Mouse (Mus musculus) kidney, postnatal 0 days (tissue): ENCODE measurements around the gene Aven. TPM values are rescaled to one million over a fixed set of nuclear protein-coding genes. Genes with fewer than 3 reads are reported as not detected.

ENCODE experiments used
- ATAC-seq: fragments of 200-750 bp; cut with Nextera tagmentation; replicated peaks from 2 replicates; pipeline ENCODE4 v1.8.0; 2017; ENCODE audit warnings: low read depth, moderate number of reproducible peaks, moderate TSS enrichment, moderate library complexity; ENCODE audit not compliant: low FRiP score
- DNase-seq: peaks from one replicate; pipeline ENCODE4 v3.0.0-alpha.2; 2016; ENCODE audit warnings: low spot score
- H3K27ac ChIP-seq: fragments of 300-500 bp; sonication (generic); 2 replicates; pipeline ENCODE4 v1.5.1; 2014; ENCODE audit warnings: mild to moderate bottlenecking
- H3K27me3 ChIP-seq: fragments of 300-500 bp; sonication (generic); 2 replicates; pipeline ENCODE4 v1.6.1; 2014; ENCODE audit warnings: low read length, mixed read lengths; ENCODE audit not compliant: insufficient read depth
- H3K36me3 ChIP-seq: fragments of 300-500 bp; sonication (generic); 2 replicates; pipeline ENCODE4 v1.6.1; 2014; ENCODE audit warnings: low read length, mixed read lengths; ENCODE audit not compliant: insufficient read depth
- H3K4me1 ChIP-seq: fragments of 300-500 bp; sonication (generic); replicated peaks from 2 replicates; pipeline ENCODE4 v1.6.1; 2014; ENCODE audit warnings: antibody characterized with exemption, low read length, mixed read lengths; ENCODE audit not compliant: insufficient read depth
- H3K4me2 ChIP-seq: fragments of 300-500 bp; sonication (generic); 2 replicates; pipeline ENCODE4 v1.6.1; 2014; ENCODE audit warnings: mild to moderate bottlenecking, low read length, moderate library complexity, mixed read lengths
- H3K4me3 ChIP-seq: fragments of 300-500 bp; sonication (generic); replicated peaks from 2 replicates; pipeline ENCODE4 v1.5.1; 2014; ENCODE audit warnings: low read depth, low read length
- H3K9ac ChIP-seq: fragments of 300-500 bp; sonication (generic); 2 replicates; pipeline ENCODE4 v1.6.1; 2014; ENCODE audit warnings: low read depth, low read length
- H3K9me3 ChIP-seq: fragments of 300-500 bp; sonication (generic); replicated peaks from 2 replicates; pipeline ENCODE4 v1.6.1; 2016; ENCODE audit warnings: low read length, inconsistent platforms, mixed read lengths
- CTCF ChIP-seq: IDR thresholded peaks from 2 replicates; pipeline ENCODE4 v1.5.1; 2016; ENCODE audit warnings: antibody characterized with exemption, low read depth, mild to moderate bottlenecking, moderate library complexity
- WGBS: fragments of 180-500 bp; shearing (Covaris S2); extraction: QIAGEN DNeasy Blood & Tissue Kit; methylation state at CpG from one replicate; pipeline ENCODE4 v1.1.7; 2014; 5-methylcytosine and 5-hydroxymethylcytosine counted together
- polyA plus RNA-seq: library from polyadenylated mRNA; unstranded; fragments of >200 nt; fragmentation: Nextera tagmentation; extraction: Ambion mirVana; gene quantifications from 2 replicates; pipeline ENCODE4 v1.2.1, GENCODE M21; 2015

The Aven gene
- polyA plus RNA-seq, 1 experiment from 2014 or later = 6.2 TPM

- no peaks in the 10 kb centered on the region for H3K36me3 ChIP-seq
- no peak for ATAC-seq
Measured at GRCm38 (mm10) chr2:112517218-112517617, 24.5 kb downstream of the Aven start.

GRCm38 (mm10) chr2:112518541-112518940 is 25.8 kb downstream of the Aven start:
- Histone ChIP-seq H3K27ac (no peak overlapping the region), H3K27me3 (no peaks in the 10 kb centered on the region), H3K4me2 (no peak overlapping the region), H3K4me1 (no peaks in the 10 kb centered on the region), H3K9me3 (no peaks in the 10 kb centered on the region), H3K9ac (no peak overlapping the region), H3K4me3 (no peak overlapping the region), H3K36me3 (no peaks in the 10 kb centered on the region)
- no peak for TF ChIP-seq CTCF
- ATAC-seq (no peak), DNase-seq (no peak)

More at GRCm38 (mm10) chr2:112517218-112517617, 24.5 kb downstream of the Aven start:
- DNase-seq = no peak
- 81% methylated on average over 3 of the region's 3 CpGs for WGBS
- H3K9ac ChIP-seq = no peak overlapping the region
- no peaks in the 10 kb centered on the region for H3K4me1 ChIP-seq
- TF ChIP-seq CTCF = no peak
- no peak overlapping the region for H3K27ac ChIP-seq
- H3K9me3 ChIP-seq = no peaks in the 10 kb centered on the region
- H3K4me3 ChIP-seq = no peak overlapping the region
- H3K4me2 ChIP-seq = no peak overlapping the region
- H3K27me3 ChIP-seq = no peaks in the 10 kb centered on the region

- no peak for ATAC-seq
- no peak overlapping the region for H3K4me2 ChIP-seq
- TF ChIP-seq CTCF = peak; percentile 39; the same call in 1 of the 2 replicates
- no peak for DNase-seq
- H3K9me3 ChIP-seq = no peaks in the 10 kb centered on the region
- H3K27ac ChIP-seq = no peak overlapping the region
- H3K4me1 ChIP-seq = no peaks in the 10 kb centered on the region
- H3K36me3 ChIP-seq = no peaks in the 10 kb centered on the region
- no peak overlapping the region for H3K4me3 ChIP-seq
- WGBS = 90% methylated on average over 4 of the region's 4 CpGs
- H3K9ac ChIP-seq = no peak overlapping the region
- no peaks in the 10 kb centered on the region for H3K27me3 ChIP-seq
Measured at GRCm38 (mm10) chr2:112520526-112521482, 28.0 kb downstream of the Aven start.

GRCm38 (mm10) chr2:112526933-112527332 is 34.2 kb downstream of the Aven start:
- TF ChIP-seq CTCF = peak; percentile 19; the same call in 1 of the 2 replicates
- DNase-seq (peak; percentile 20), ATAC-seq (no peak)
- no peaks in the 10 kb centered on the region for H3K36me3 ChIP-seq
- no peak overlapping the region for H3K9ac ChIP-seq
- no peak overlapping the region for H3K4me3 ChIP-seq
- H3K4me2 ChIP-seq = no peak overlapping the region
- 95% methylated on average over 3 of the region's 3 CpGs for WGBS
- no peaks in the 10 kb centered on the region for H3K27me3 ChIP-seq
- H3K4me1 ChIP-seq = no peaks in the 10 kb centered on the region
- no peaks in the 10 kb centered on the region for H3K9me3 ChIP-seq
- H3K27ac ChIP-seq = no peak overlapping the region

GRCm38 (mm10) chr2:112532812-112533496 is 40.2 kb downstream of the Aven start:
- TF ChIP-seq CTCF = no peak
- WGBS = 45% methylated on average over 10 of the region's 10 CpGs

GRCm38 (mm10) chr2:112534677-112535222 is 42.0 kb downstream of the Aven start:
- Histone ChIP-seq H3K27ac (no peak overlapping the region), H3K4me2 (0 out of 2 replicates have a peak overlapping the region, but pooled peaks have one; percentile 10), H3K9ac (no peak overlapping the region), H3K9me3 (no peaks in the 10 kb centered on the region), H3K36me3 (no peaks in the 10 kb centered on the region), H3K4me3 (no peak overlapping the region), H3K27me3 (no peaks in the 10 kb centered on the region), H3K4me1 (no peaks in the 10 kb centered on the region)
- DNase-seq (peak; percentile 19), ATAC-seq (no peak)
- 44% methylated on average over 14 of the region's 14 CpGs for WGBS
- TF ChIP-seq CTCF = no peak

More at GRCm38 (mm10) chr2:112532812-112533496, 40.2 kb downstream of the Aven start:
- no peaks in the 10 kb centered on the region for H3K9me3 ChIP-seq
- H3K27ac ChIP-seq = no peak overlapping the region
- H3K36me3 ChIP-seq = no peaks in the 10 kb centered on the region
- ATAC-seq (no peak), DNase-seq (peak; percentile 54)
- H3K4me2 ChIP-seq = no peak overlapping the region
- H3K4me1 ChIP-seq = no peaks in the 10 kb centered on the region
- H3K4me3 ChIP-seq = no peak overlapping the region
- H3K27me3 ChIP-seq = no peaks in the 10 kb centered on the region
- H3K9ac ChIP-seq = no peak overlapping the region
